Mouse (Mus musculus) heart, embryonic 11.5 days (tissue): Measurements from ENCODE around the gene Prdm2. TPM values are rescaled to one million over a fixed set of nuclear protein-coding genes. Genes with fewer than 3 reads are reported as not detected.

ENCODE experiments used
- ATAC-seq: fragments of 200-750 bp; cut with Nextera tagmentation; replicated peaks from 2 replicates; pipeline ENCODE4 v1.8.0; 2017; ENCODE audit warnings: moderate library complexity; ENCODE audit not compliant: insufficient number of reproducible peaks, low FRiP score, low TSS enrichment
- H3K27ac ChIP-seq: fragments of 300-500 bp; sonication (generic); 2 replicates; pipeline ENCODE4 v1.5.1; 2014; ENCODE audit warnings: mild to moderate bottlenecking, low read depth, low read length
- H3K27me3 ChIP-seq: fragments of 300-500 bp; sonication (generic); 2 replicates; pipeline ENCODE4 v1.6.1; 2014; ENCODE audit warnings: mild to moderate bottlenecking, low read length, mixed read lengths; ENCODE audit not compliant: control insufficient read depth, insufficient read depth
- H3K36me3 ChIP-seq: fragments of 300-500 bp; sonication (generic); 2 replicates; pipeline ENCODE4 v1.6.1; 2014; ENCODE audit warnings: mild to moderate bottlenecking, low read length, moderate library complexity, mixed read lengths; ENCODE audit not compliant: control insufficient read depth, insufficient read depth
- H3K4me1 ChIP-seq: fragments of 300-500 bp; sonication (generic); 2 replicates; pipeline ENCODE4 v1.6.1; 2014; ENCODE audit warnings: low read length; ENCODE audit not compliant: control insufficient read depth, insufficient read depth
- H3K4me2 ChIP-seq: fragments of 300-500 bp; sonication (generic); 2 replicates; pipeline ENCODE4 v1.6.1; 2014; ENCODE audit warnings: mild to moderate bottlenecking, moderate library complexity
- H3K4me3 ChIP-seq: fragments of 300-500 bp; sonication (generic); 2 replicates; pipeline ENCODE4 v1.5.1; 2014; ENCODE audit warnings: low read depth, low read length
- H3K9ac ChIP-seq: fragments of 300-500 bp; sonication (generic); 2 replicates; pipeline ENCODE4 v1.6.1; 2014; ENCODE audit warnings: mild to moderate bottlenecking, low read depth, low read length, moderate library complexity
- H3K9me3 ChIP-seq: fragments of 300-500 bp; sonication (generic); replicated peaks from 2 replicates; pipeline ENCODE4 v1.6.1; 2016; ENCODE audit warnings: low read length; ENCODE audit not compliant: control insufficient read depth
- WGBS: fragments of 180-500 bp; shearing (Covaris S2); extraction: QIAGEN DNeasy Blood & Tissue Kit; methylation state at CpG from one replicate; pipeline ENCODE4 v1.1.7; 2014; ENCODE audit not compliant: insufficient replicate concordance; 5-methylcytosine and 5-hydroxymethylcytosine counted together
- polyA plus RNA-seq: library from polyadenylated mRNA; unstranded; fragments of >200 nt; fragmentation: Nextera tagmentation; extraction: Ambion mirVana; gene quantifications from 2 replicates; pipeline ENCODE4 v1.2.1, GENCODE M21; 2014

Gene Prdm2
- polyA plus RNA-seq, 1 experiment from 2014 or later = 11.0 TPM

- Histone ChIP-seq H3K9ac (no peak overlapping the region), H3K27ac (no peak overlapping the region), H3K36me3 (no peaks in the 10 kb centered on the region), H3K9me3 (no peaks in the 10 kb centered on the region), H3K4me3 (no peak overlapping the region), H3K4me1 (0 out of 2 replicates have a peak, but pooled peaks cover 2% of the 10 kb centered on the region), H3K4me2 (no peak overlapping the region), H3K27me3 (no peaks in the 10 kb centered on the region)
- no peak for ATAC-seq
- 75% methylated on average over 3 of the region's 3 CpGs for WGBS
These were observed 14.4 kb downstream of the Prdm2 start for GRCm38 (mm10) chr4:143198371-143198770.

GRCm38 (mm10) chr4:143197845-143198356 is 14.9 kb downstream of the Prdm2 start:
- 82% methylated on average over 5 of the region's 5 CpGs for WGBS
- ATAC-seq = no peak
- no peak overlapping the region for H3K4me3 ChIP-seq
- H3K4me2 ChIP-seq = no peak overlapping the region
- no peaks in the 10 kb centered on the region for H3K27me3 ChIP-seq
- H3K9me3 ChIP-seq = no peaks in the 10 kb centered on the region
- H3K27ac ChIP-seq = no peak overlapping the region
- H3K9ac ChIP-seq = no peak overlapping the region
- H3K36me3 ChIP-seq = no peaks in the 10 kb centered on the region
- H3K4me1 ChIP-seq = 0 out of 2 replicates have a peak, but pooled peaks cover 2% of the 10 kb centered on the region

- 78% methylated on average over 5 of the region's 5 CpGs for WGBS
- Histone ChIP-seq H3K27me3 (no peaks in the 10 kb centered on the region), H3K4me3 (no peak overlapping the region), H3K36me3 (no peaks in the 10 kb centered on the region), H3K9ac (no peak overlapping the region), H3K4me1 (0 out of 2 replicates have a peak, but pooled peaks cover 3% of the 10 kb centered on the region), H3K4me2 (no peak overlapping the region), H3K27ac (no peak overlapping the region), H3K9me3 (no peaks in the 10 kb centered on the region)
- ATAC-seq = no peak
These were observed 18.5 kb downstream of the Prdm2 start for GRCm38 (mm10) chr4:143194328-143194727.

GRCm38 (mm10) chr4:143193164-143193563 is 19.6 kb downstream of the Prdm2 start:
- Histone ChIP-seq H3K4me3 (no peak overlapping the region), H3K4me1 (peaks cover 7% of the 10 kb centered on the region; the same call in 1 of the 2 replicates), H3K4me2 (no peak overlapping the region), H3K9ac (no peak overlapping the region), H3K27ac (no peak overlapping the region), H3K36me3 (no peaks in the 10 kb centered on the region), H3K27me3 (no peaks in the 10 kb centered on the region), H3K9me3 (no peaks in the 10 kb centered on the region)
- ATAC-seq = no peak
- 79% methylated on average over 6 of the region's 6 CpGs for WGBS

GRCm38 (mm10) chr4:143191783-143192182 is 21.0 kb downstream of the Prdm2 start:
- no peak overlapping the region for H3K4me2 ChIP-seq
- H3K9me3 ChIP-seq = no peaks in the 10 kb centered on the region
- no peak overlapping the region for H3K9ac ChIP-seq
- WGBS = 82% methylated on average over 3 of the region's 3 CpGs
- no peak overlapping the region for H3K27ac ChIP-seq
- H3K4me3 ChIP-seq = no peak overlapping the region
- no peak for ATAC-seq
- H3K27me3 ChIP-seq = no peaks in the 10 kb centered on the region
- H3K4me1 ChIP-seq = peaks cover 7% of the 10 kb centered on the region; the same call in 1 of the 2 replicates
- no peaks in the 10 kb centered on the region for H3K36me3 ChIP-seq

DNA sequence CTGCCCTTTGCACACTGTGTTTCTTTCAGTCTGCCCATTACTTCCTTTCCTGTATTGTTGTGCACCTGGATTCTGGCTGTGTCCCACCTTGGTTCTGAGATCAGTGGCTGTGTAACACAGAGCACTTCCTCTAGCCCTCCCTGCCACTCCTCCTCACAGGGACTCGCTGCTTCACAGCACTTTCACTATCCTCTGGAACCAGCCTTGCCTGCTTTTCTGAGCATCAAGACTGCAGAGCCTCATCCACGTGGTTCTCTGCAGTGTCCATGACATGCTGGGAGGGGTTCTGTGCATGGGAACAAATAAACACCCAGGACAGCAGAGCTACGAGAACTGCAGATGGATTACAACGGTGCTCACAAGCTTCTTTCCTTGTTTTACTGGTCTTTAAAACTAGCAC is 22.1 kb downstream of the Prdm2 start:
- ATAC-seq = no peak
- no peak overlapping the region for H3K9ac ChIP-seq
- no peak overlapping the region for H3K27ac ChIP-seq
- H3K27me3 ChIP-seq = no peaks in the 10 kb centered on the region
- 57% methylated on average over 4 of the region's 4 CpGs for WGBS
- peaks cover 7% of the 10 kb centered on the region; the same call in 1 of the 2 replicates for H3K4me1 ChIP-seq
- H3K4me2 ChIP-seq = no peak overlapping the region
- H3K36me3 ChIP-seq = no peaks in the 10 kb centered on the region
- H3K4me3 ChIP-seq = no peak overlapping the region
- H3K9me3 ChIP-seq = no peaks in the 10 kb centered on the region

- ATAC-seq = no peak
- H3K9me3 ChIP-seq = no peaks in the 10 kb centered on the region
- no peak overlapping the region for H3K9ac ChIP-seq
- WGBS = 66% methylated on average over 5 of the region's 5 CpGs
- no peak overlapping the region for H3K27ac ChIP-seq
- H3K36me3 ChIP-seq = no peaks in the 10 kb centered on the region
- no peak overlapping the region for H3K4me3 ChIP-seq
- H3K4me2 ChIP-seq = no peak overlapping the region
- H3K4me1 ChIP-seq = peaks cover 7% of the 10 kb centered on the region; the same call in 1 of the 2 replicates
- H3K27me3 ChIP-seq = no peaks in the 10 kb centered on the region
These were observed 24.1 kb downstream of the Prdm2 start for GRCm38 (mm10) chr4:143188571-143189191.

- peaks cover 7% of the 10 kb centered on the region; the same call in 1 of the 2 replicates for H3K4me1 ChIP-seq
- no peaks in the 10 kb centered on the region for H3K9me3 ChIP-seq
- no peak overlapping the region for H3K27ac ChIP-seq
- no peak overlapping the region for H3K4me2 ChIP-seq
- no peaks in the 10 kb centered on the region for H3K27me3 ChIP-seq
- H3K36me3 ChIP-seq = no peaks in the 10 kb centered on the region
- no peak overlapping the region for H3K9ac ChIP-seq
- H3K4me3 ChIP-seq = no peak overlapping the region
- ATAC-seq = no peak
These were observed 26.7 kb downstream of the Prdm2 start for GRCm38 (mm10) chr4:143186066-143186465.

DNA sequence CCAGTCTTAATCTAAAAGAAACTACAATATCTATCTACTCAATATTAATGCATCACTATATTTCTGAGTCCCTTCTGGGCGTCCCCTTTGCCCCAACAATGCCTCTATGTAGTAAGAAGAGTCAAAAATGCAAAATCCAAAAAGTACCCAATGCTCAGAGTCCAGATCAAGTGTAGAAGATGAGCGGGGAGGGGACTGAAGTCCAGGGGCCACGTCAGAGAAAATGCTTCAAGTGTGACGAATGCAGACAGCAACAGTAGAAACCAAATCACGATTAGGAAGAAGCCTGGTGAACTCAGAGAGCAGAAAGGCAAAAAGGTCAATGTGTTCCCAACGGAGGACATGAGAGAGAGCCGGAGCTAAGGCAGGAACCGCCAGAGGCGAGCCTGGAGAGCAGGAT is 27.3 kb downstream of the Prdm2 start:
- 72% methylated on average over 9 of the region's 9 CpGs for WGBS

More for the DNA sequence above, 27.3 kb downstream of the Prdm2 start:
- no peaks in the 10 kb centered on the region for H3K9me3 ChIP-seq
- ATAC-seq = no peak
- no peak overlapping the region for H3K27ac ChIP-seq
- H3K4me1 ChIP-seq = peaks cover 4% of the 10 kb centered on the region; the same call in 1 of the 2 replicates
- H3K4me2 ChIP-seq = no peak overlapping the region
- H3K27me3 ChIP-seq = no peaks in the 10 kb centered on the region
- H3K4me3 ChIP-seq = no peak overlapping the region
- H3K9ac ChIP-seq = no peak overlapping the region
- no peaks in the 10 kb centered on the region for H3K36me3 ChIP-seq
